Mouse (Mus musculus) adrenal gland, adult (tissue): ENCODE measurements around the gene Cnrip1.

Experiments
- DNase-seq, 2 experiments: peaks; one replicate each; pipeline ENCODE4 v3.0.0; 2022 to 2023; ENCODE audit warnings: low spot score in 1 of 2; ENCODE audit not compliant: inconsistent age in 2 of 2

Cnrip1 gene

GRCm38 (mm10) chr11:17106936-17107335 lies 55.5 kb downstream of the Cnrip1 start:
- DNase-seq: no peak

- no peak for DNase-seq
Measured at GRCm38 (mm10) chr11:17107359-17107758, 56.0 kb downstream of the Cnrip1 start.

GRCm38 (mm10) chr11:17112419-17113090 lies 61.2 kb downstream of the Cnrip1 start:
- no peak for DNase-seq

DNA sequence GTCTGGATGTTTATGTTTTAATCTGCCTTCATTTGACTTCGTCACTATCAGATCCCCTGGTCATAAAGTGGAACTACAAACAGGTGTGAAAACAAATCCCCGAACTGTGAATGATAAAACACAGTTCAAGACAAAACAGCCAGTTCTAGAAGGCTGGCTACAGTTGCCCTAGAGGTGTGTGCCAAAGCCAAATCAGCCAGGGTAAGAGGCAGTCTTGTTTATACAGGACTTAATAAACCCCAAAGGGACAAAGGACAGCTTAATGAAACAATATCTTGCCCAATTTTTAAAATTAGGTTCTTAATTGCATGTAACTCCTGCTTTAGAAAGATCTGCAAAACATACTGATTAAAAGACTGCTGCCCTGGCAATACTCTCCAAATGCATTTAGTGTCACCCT lies 75.0 kb downstream of the Cnrip1 start:
- no peak for DNase-seq
